Mouse (Mus musculus) testis, postnatal 14 days (tissue): ENCODE measurements around the gene Ptpn13.

Source experiments
- DNase-seq: peaks from one replicate; pipeline ENCODE4 v3.0.0; 2021; ENCODE audit warnings: low spot score

Ptpn13 gene

GRCm38 (mm10) chr5:103424678-103425319 is at the start of gene Ptpn13:
Ptpn13 (plus strand) TSS chr5:103425192.
- peak; percentile 98 for DNase-seq

GRCm38 (mm10) chr5:103375226-103375625 is 49.8 kb upstream of the Ptpn13 start:
- DNase-seq = no peak

GRCm38 (mm10) chr5:103376354-103377295 is 48.4 kb upstream of the Ptpn13 start:
- DNase-seq = peak; percentile 63

GRCm38 (mm10) chr5:103377493-103378130 is 47.4 kb upstream of the Ptpn13 start:
- DNase-seq = no peak

- DNase-seq = no peak
Observed at GRCm38 (mm10) chr5:103380785-103381527, 44.0 kb upstream of the Ptpn13 start.

GRCm38 (mm10) chr5:103382951-103383350 is 42.0 kb upstream of the Ptpn13 start:
- no peak for DNase-seq

GRCm38 (mm10) chr5:103384021-103384420 is 41.0 kb upstream of the Ptpn13 start:
- DNase-seq = no peak

GRCm38 (mm10) chr5:103387540-103388026 is 37.4 kb upstream of the Ptpn13 start:
- DNase-seq = peak; percentile 53

- peak; percentile 33 for DNase-seq
Observed at GRCm38 (mm10) chr5:103389415-103389814, 35.6 kb upstream of the Ptpn13 start.

- no peak for DNase-seq
Observed at GRCm38 (mm10) chr5:103393220-103393619, 31.8 kb upstream of the Ptpn13 start.

- no peak for DNase-seq
Observed at GRCm38 (mm10) chr5:103393752-103394151, 31.2 kb upstream of the Ptpn13 start.

- DNase-seq = no peak
Observed at GRCm38 (mm10) chr5:103395683-103396082, 29.3 kb upstream of the Ptpn13 start.

GRCm38 (mm10) chr5:103397429-103397828 is 27.6 kb upstream of the Ptpn13 start:
- peak; percentile 30 for DNase-seq

GRCm38 (mm10) chr5:103404213-103404968 is 20.6 kb upstream of the Ptpn13 start:
- DNase-seq = no peak

GRCm38 (mm10) chr5:103405921-103406320 is 19.1 kb upstream of the Ptpn13 start:
- no peak for DNase-seq

- DNase-seq = no peak
Observed at GRCm38 (mm10) chr5:103412020-103412747, 12.8 kb upstream of the Ptpn13 start.

GRCm38 (mm10) chr5:103414542-103414941 is 10.4 kb upstream of the Ptpn13 start:
- no peak for DNase-seq

GRCm38 (mm10) chr5:103418009-103418408 is 7.0 kb upstream of the Ptpn13 start:
- DNase-seq = no peak

- DNase-seq = no peak
Observed at GRCm38 (mm10) chr5:103418886-103419285, 6.1 kb upstream of the Ptpn13 start.

GRCm38 (mm10) chr5:103420568-103420967 is 4.4 kb upstream of the Ptpn13 start:
- no peak for DNase-seq
